24 mouse cellular contexts compared by ENCODE assay signal in the genomic region with DNA sequence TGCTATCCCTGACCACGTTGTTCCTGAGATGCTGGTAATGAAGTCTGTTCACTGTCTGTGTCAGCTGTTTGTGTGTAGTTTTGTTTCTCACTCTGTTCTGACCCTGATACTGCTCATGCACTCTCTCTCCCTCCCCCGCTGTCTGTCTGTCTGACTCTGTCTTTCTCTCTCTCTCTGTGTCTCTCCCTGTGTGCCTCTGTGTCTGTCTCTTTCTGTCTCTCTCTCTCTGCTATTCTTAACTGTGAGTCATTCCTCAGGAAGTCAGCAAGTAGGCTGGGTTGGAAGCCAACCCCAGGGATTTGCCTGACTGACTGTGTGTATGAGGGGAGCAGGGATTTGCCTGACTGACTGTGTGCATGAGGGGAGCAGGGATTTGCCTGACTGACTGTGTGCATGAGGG. TPM values are rescaled to one million over a fixed set of nuclear protein-coding genes. Genes with fewer than 3 reads are reported as not detected.
"Had no signal": no experiment of that assay in that cellular context is flagged by ENCODE, and none has a peak within 500 bp of the region (broad histone marks: within the 10 kb centered on the region; RNA-seq: fewer than 3 reads in every experiment).

No protein-coding gene starts in this region.

- H3K4me2 ChIP-seq: lung, embryonic 14.5 days; midbrain, embryonic 13.5 days; midbrain, embryonic 15.5 days; neural tube, embryonic 13.5 days; neural tube, embryonic 15.5 days; stomach, embryonic 15.5 days had no signal

- H3K4me1 ChIP-seq: midbrain, embryonic 13.5 days; midbrain, embryonic 15.5 days; neural tube, embryonic 13.5 days; neural tube, embryonic 15.5 days; stomach, embryonic 15.5 days had no signal

- H3K9me3 ChIP-seq: midbrain, embryonic 15.5 days; neural tube, embryonic 15.5 days; stomach, embryonic 15.5 days had no signal

- DNase-seq: lung, adult 18-20 months; lung, embryonic 14.5 days; lung, postnatal 10 days; lung, postnatal 4 days; right cerebral cortex, postnatal 14 days; thymus, adult 2 months; thymus, postnatal 25 days; thymus, postnatal 4 days had no signal

- H3K36me3 ChIP-seq: midbrain, embryonic 10.5 days; midbrain, embryonic 13.5 days; midbrain, embryonic 15.5 days; neural tube, embryonic 13.5 days; neural tube, embryonic 15.5 days; stomach, embryonic 15.5 days had no signal

- H3K9ac ChIP-seq: lung, embryonic 14.5 days; midbrain, embryonic 13.5 days; midbrain, embryonic 15.5 days; neural tube, embryonic 13.5 days; neural tube, embryonic 15.5 days; stomach, embryonic 15.5 days had no signal

- H3K4me3 ChIP-seq: midbrain, embryonic 10.5 days; midbrain, embryonic 13.5 days; midbrain, embryonic 15.5 days; neural tube, embryonic 13.5 days; neural tube, embryonic 15.5 days; stomach, embryonic 15.5 days had no signal

- ATAC-seq: midbrain, embryonic 13.5 days; midbrain, embryonic 15.5 days had no signal

- H3K27ac ChIP-seq: midbrain, embryonic 10.5 days; midbrain, embryonic 13.5 days; midbrain, embryonic 15.5 days; neural tube, embryonic 13.5 days; neural tube, embryonic 15.5 days; stomach, embryonic 15.5 days; stomach, postnatal 0 days had no signal

- H3K27me3 ChIP-seq: midbrain, embryonic 13.5 days; midbrain, embryonic 15.5 days; neural tube, embryonic 13.5 days; neural tube, embryonic 15.5 days; stomach, embryonic 15.5 days had no signal

RNA-seq across cellular contexts. Expression of gene Rd3l, which starts 42.2 kb away (rescaled TPM):
- total RNA-seq: megakaryocyte, adult 5-6 weeks; megakaryocyte-erythroid progenitor cell, adult 5-6 weeks; monocyte, adult 5-6 weeks had no signal
- polyA plus RNA-seq: lung, embryonic 14.5 days; lung, embryonic 16.5 days; midbrain, embryonic 10.5 days; midbrain, embryonic 13.5 days; midbrain, embryonic 15.5 days; midbrain, postnatal 0 days; neural tube, embryonic 11.5 days; neural tube, embryonic 13.5 days; neural tube, embryonic 15.5 days; spleen, adult 2 months; stomach, embryonic 15.5 days; testis, adult 2 months; thymus, adult 2 months; urinary bladder, adult 2 months had no signal

RNA-seq across cellular contexts. Expression of gene Tdrd9, which starts 51.9 kb away (rescaled TPM):
- total RNA-seq: megakaryocyte-erythroid progenitor cell, adult 5-6 weeks; monocyte, adult 5-6 weeks had no signal
- polyA plus RNA-seq: spleen, adult 2 months had no signal
